Mouse (Mus musculus) left cerebral cortex, adult 18-20 months (tissue): ENCODE results near the gene Gm49358. TPM values are rescaled to one million over a fixed set of nuclear protein-coding genes. Genes with fewer than 3 reads are reported as not detected.

Experiments
- DNase-seq, 2 experiments: peaks; one replicate each; pipeline ENCODE4 v3.0.0; 2021 to 2022; ENCODE audit warnings: low spot score in 2 of 2, mixed read lengths in 1 of 2
- total RNA-seq, 2 experiments: library from RNA; stranded (reverse); gene quantifications; 2 replicates each; pipeline ENCODE4 v1.2.3; 2021

The Gm49358 gene
- total RNA-seq, 2 experiments from 2014 or later, result 19.5 to 20.8 TPM

GRCm38 (mm10) chr10:86808013-86808758 is 44.4 kb downstream of the Gm49358 start:
- DNase-seq, result no peak

GRCm38 (mm10) chr10:86810000-86810399 is 46.2 kb downstream of the Gm49358 start:
- DNase-seq, result peak in 1 of 2 experiments; percentile 50

- no peak for DNase-seq
These were observed 46.8 kb downstream of the Gm49358 start for GRCm38 (mm10) chr10:86810612-86811011.

GRCm38 (mm10) chr10:86814292-86815131 is 50.7 kb downstream of the Gm49358 start:
- DNase-seq, result no peak

GRCm38 (mm10) chr10:86815133-86815532 is 51.4 kb downstream of the Gm49358 start:
- no peak for DNase-seq

- peak in 1 of 2 experiments; percentile 30 for DNase-seq
These were observed 55.9 kb downstream of the Gm49358 start for GRCm38 (mm10) chr10:86819649-86820165.

GRCm38 (mm10) chr10:86821014-86821413 is 57.2 kb downstream of the Gm49358 start:
- DNase-seq, result no peak

GRCm38 (mm10) chr10:86824093-86824492 is 60.3 kb downstream of the Gm49358 start:
- DNase-seq, result no peak

GRCm38 (mm10) chr10:86824871-86825270 is 61.1 kb downstream of the Gm49358 start:
- DNase-seq, result no peak

GRCm38 (mm10) chr10:86825871-86826522 is 62.2 kb downstream of the Gm49358 start:
- no peak for DNase-seq

GRCm38 (mm10) chr10:86826929-86827328 is 63.2 kb downstream of the Gm49358 start:
- no peak for DNase-seq

- DNase-seq, result no peak
These were observed 64.7 kb downstream of the Gm49358 start for GRCm38 (mm10) chr10:86828221-86829135.

GRCm38 (mm10) chr10:86829515-86829914 is 65.7 kb downstream of the Gm49358 start:
- no peak for DNase-seq

- no peak for DNase-seq
These were observed 73.0 kb downstream of the Gm49358 start for GRCm38 (mm10) chr10:86836784-86837183.

- DNase-seq, result no peak
These were observed 75.1 kb downstream of the Gm49358 start for GRCm38 (mm10) chr10:86838827-86839226.

GRCm38 (mm10) chr10:86842659-86843058 is 78.9 kb downstream of the Gm49358 start:
- no peak for DNase-seq

- no peak for DNase-seq
These were observed 83.2 kb downstream of the Gm49358 start for GRCm38 (mm10) chr10:86846926-86847467.

GRCm38 (mm10) chr10:86849087-86849486 is 85.3 kb downstream of the Gm49358 start:
- no peak for DNase-seq

- no peak for DNase-seq
These were observed 85.7 kb downstream of the Gm49358 start for GRCm38 (mm10) chr10:86849508-86849907.

- DNase-seq, result no peak
These were observed 88.4 kb downstream of the Gm49358 start for GRCm38 (mm10) chr10:86852160-86852559.
